Comparison of ENCODE assay signal across 8 mouse cellular contexts in the genomic region with DNA sequence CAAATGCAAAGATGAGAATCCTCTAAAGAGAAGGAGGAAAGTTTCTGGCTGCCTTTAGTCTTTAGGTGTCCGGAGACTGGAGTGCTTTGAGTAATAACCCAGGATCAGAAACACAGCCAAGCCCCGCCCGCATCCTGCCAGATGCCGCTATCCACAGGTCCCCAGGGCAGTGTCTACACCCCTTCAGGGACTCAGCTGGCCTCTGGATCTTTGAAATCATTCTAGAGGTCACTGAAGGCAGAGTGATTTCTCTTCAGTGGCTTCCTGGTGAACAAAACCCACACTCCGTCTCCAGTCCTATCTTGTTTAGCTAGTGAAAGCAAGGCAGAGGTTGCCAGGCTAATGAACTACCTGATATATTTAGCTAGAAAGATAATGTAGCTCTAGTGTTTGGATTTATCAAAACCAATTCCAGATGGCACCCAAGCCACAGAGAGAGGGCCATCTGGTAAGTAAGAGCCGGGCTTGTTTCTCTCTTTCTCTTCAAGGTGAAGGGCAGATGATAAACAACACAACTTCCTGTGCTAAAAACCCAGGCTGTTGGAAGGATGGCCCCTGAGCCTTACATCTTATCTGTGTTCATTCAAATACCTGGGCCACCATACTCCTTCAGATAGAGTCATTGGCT. TPM values are rescaled to one million over a fixed set of nuclear protein-coding genes. Genes with fewer than 3 reads are reported as not detected.
DNase-seq lines count a peak whose midpoint lies in the region; ATAC-seq lines count a peak whose summit lies in the region.

No protein-coding gene starts in this region.

- peak overlapping the region; percentile 33; the same call in 1 of the 2 replicates for H3K4me2 ChIP-seq in heart, embryonic 13.5 days

- no peaks in the 10 kb centered on the region for H3K36me3 ChIP-seq in heart, embryonic 13.5 days

- H3K4me1 ChIP-seq in heart, embryonic 13.5 days, result peaks cover 42% of the 10 kb centered on the region

- WGBS in heart, embryonic 13.5 days, result 11% methylated on average over 6 of the region's 6 CpGs

- no peaks in the 10 kb centered on the region for H3K9me3 ChIP-seq in heart, embryonic 13.5 days

- DNase-seq in adrenal gland, postnatal 10 days, result peak; percentile 86
- peak; percentile 44 to 48 for DNase-seq in cerebellum, postnatal 25 days
- DNase-seq in kidney, postnatal 36 days, result peak; percentile 71 to 78
- DNase-seq in mesoderm, embryonic 11.5 days (ENCODE audit: low read depth, low spot score), result peak; percentile 64
- no peak for DNase-seq in layer of hippocampus, postnatal 14 days (ENCODE audit: low spot score in 2 of 2)
- no peak for DNase-seq in thymus, adult 18-20 months
- no peak for DNase-seq in left cerebral cortex, adult 8-10 months (ENCODE audit: low spot score in 2 of 2)

- H3K27me3 ChIP-seq in heart, embryonic 13.5 days (replicated peaks), result no peaks in the 10 kb centered on the region

- no peak for ATAC-seq in heart, embryonic 13.5 days (ENCODE audit: extremely low read depth, insufficient number of reproducible peaks, low FRiP score, low TSS enrichment)

- H3K9ac ChIP-seq in heart, embryonic 13.5 days, result peak overlapping the region; percentile 37; the same call in 1 of the 2 replicates

- H3K4me3 ChIP-seq in heart, embryonic 13.5 days, result no peak overlapping the region

- H3K27ac ChIP-seq in heart, embryonic 13.5 days (replicated peaks), result peak overlapping the region; percentile 90

RNA-seq across cellular contexts. Expression of gene Map4k4, which starts 32.6 kb away (rescaled TPM):
- total RNA-seq in adrenal gland, postnatal 10 days (2021), result 100 to 1,000 TPM; 138 to 167 TPM
- 17.5 and 21.1 TPM in 2 replicates for polyA plus RNA-seq in heart, embryonic 13.5 days (2015; fragmentation: Nextera tagmentation; extraction: Ambion mirVana)
- total RNA-seq in layer of hippocampus, postnatal 14 days (2021), result 100 to 1,000 TPM; 230 to 243 TPM
- 100 to 1,000 TPM; 101 to 109 (median 108) TPM for total RNA-seq in left cerebral cortex, adult 8-10 months (2022)

Comparison
In these comparisons a context has a peak if more than half of its experiments do, and no peak if none do; other contexts are left out.
1. DNase-seq: peak in adrenal gland, postnatal 10 days (single experiment), cerebellum, postnatal 25 days (2 of 2), kidney, postnatal 36 days (2 of 2) and mesoderm, embryonic 11.5 days (single experiment); none in layer of hippocampus, postnatal 14 days (0 of 2), thymus, adult 18-20 months (0 of 2) and left cerebral cortex, adult 8-10 months (0 of 2).